Mouse (Mus musculus) adrenal gland, postnatal 36 days (tissue): ENCODE data around the gene Gm5475. TPM values are rescaled to one million over a fixed set of nuclear protein-coding genes. Genes with fewer than 3 reads are reported as not detected.

Experiments
- DNase-seq, 2 experiments: peaks; one replicate each; pipeline ENCODE4 v3.0.0; 2021; ENCODE audit warnings: mixed read lengths in 1 of 2
- total RNA-seq, 2 experiments: library from RNA; stranded (reverse); gene quantifications; 2 replicates each; pipeline ENCODE4 v1.2.3; 2021

Gene Gm5475
- total RNA-seq, 2 experiments from 2014 or later, result not detected

DNA sequence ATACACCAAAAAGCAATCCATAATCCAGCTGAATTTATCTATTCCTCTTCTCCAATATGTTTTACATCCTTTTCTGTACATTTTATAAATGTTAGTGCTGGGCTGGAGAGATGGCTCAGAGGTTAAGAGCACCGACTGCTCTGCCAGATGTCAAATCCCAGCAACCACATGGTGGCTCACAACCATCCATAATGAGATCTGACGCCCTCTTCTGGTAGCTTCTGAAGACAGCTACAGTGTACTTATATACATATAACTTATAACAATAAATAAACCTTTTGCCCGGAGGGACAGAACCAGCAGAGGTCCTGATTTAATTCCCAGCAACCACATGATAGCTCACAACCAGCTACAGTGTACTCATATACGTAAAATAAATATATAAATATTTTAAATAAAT lies 26.6 kb downstream of the Gm5475 start:
- DNase-seq, result no peak

- DNase-seq, result no peak
These were observed 27.5 kb downstream of the Gm5475 start for GRCm38 (mm10) chr15:100449495-100449894.

GRCm38 (mm10) chr15:100451245-100451644 lies 29.3 kb downstream of the Gm5475 start:
- peak in 1 of 2 experiments; percentile 52 for DNase-seq

- no peak for DNase-seq
These were observed 30.5 kb downstream of the Gm5475 start for GRCm38 (mm10) chr15:100452486-100452885.

- DNase-seq, result no peak
These were observed 34.5 kb downstream of the Gm5475 start for GRCm38 (mm10) chr15:100456356-100456991.

DNA sequence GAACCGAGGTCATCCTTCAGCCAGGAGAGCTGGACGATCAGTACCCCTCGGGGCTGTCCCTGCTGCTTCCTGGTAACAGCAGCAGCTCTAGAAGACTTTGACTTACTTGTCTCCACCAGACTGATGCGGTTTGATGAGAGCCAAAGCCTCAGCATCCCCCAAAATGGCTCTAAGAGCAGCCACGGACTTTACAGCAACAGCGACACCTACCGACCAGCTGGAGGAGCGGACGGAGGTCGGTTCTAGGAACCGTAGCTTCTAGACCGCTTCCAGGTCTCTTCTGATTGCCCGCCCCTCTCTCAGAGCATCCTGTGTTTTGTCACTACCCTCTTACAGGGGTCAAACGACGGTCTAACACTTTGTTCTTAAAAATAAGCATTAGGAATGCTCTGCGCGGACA lies 35.4 kb downstream of the Gm5475 start:
- peak; percentile 76 to 78 for DNase-seq

DNA sequence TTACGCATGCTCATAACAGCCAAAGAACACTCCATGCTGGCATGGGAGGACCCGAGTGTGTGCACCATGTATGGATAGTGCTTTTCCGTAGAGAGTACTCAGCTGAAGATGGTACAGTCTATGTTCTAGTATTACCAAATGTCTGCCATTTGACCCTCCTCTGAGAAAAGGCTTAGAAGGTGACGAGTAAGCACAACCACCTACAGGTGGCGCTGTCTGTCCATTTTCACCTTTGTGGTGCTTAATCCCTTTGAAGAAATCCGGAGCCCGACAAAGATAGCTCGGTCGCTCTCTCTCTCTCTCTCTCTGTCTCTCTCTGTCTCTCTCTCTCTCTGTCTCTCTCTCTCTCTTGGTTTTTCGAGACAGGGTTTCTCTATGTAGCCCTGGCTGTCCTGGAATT lies 36.1 kb downstream of the Gm5475 start:
- DNase-seq, result peak; percentile 77 to 85

- DNase-seq, result peak; percentile 62 to 74
These were observed 39.0 kb downstream of the Gm5475 start for GRCm38 (mm10) chr15:100460942-100461341.

GRCm38 (mm10) chr15:100461646-100462045 lies 39.7 kb downstream of the Gm5475 start:
- peak in 1 of 2 experiments; percentile 39 for DNase-seq

- DNase-seq, result peak in 1 of 2 experiments; percentile 25
These were observed 40.1 kb downstream of the Gm5475 start for GRCm38 (mm10) chr15:100462086-100462485.

DNA sequence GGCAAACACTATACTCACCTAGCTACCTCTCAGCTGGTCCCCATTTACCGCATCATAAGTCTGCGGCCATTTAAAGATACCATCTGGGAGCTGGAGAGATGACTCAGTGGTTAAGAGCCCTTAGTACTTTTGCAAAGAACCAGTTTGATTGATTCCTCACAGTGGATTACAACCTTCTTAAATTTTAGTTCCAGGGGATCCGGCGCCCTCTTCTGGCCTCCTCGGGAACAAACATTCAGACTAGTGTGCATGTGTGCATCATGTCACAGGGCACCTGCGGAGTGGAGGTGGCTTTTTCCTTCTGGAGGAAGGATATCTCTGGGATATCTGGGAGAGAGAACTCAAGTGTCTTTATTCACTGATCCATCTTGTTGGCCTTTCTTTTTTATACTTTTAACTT lies 41.8 kb downstream of the Gm5475 start:
- peak; percentile 82 to 83 for DNase-seq

- DNase-seq, result no peak
These were observed 43.5 kb downstream of the Gm5475 start for GRCm38 (mm10) chr15:100465432-100465831.

DNA sequence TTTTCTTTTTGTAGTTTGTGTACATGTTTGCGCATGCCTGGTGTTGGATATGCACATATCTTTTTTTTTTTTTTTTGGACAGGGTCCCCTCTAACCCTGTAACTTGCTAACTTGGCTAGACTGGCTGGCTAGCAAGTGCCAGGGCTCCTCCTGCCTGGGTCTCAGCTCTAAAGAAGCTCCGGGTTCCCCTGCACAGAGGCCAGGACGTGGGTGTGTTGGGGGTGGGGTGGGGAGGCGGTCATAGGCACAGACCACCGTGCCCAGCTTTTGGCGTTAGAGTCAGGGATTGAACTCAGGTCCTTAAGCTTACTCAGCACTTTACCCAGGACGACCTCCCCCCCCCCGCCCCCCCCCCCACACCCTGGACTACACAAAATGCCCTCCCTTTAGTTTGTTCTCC lies 45.8 kb downstream of the Gm5475 start:
- no peak for DNase-seq

DNA sequence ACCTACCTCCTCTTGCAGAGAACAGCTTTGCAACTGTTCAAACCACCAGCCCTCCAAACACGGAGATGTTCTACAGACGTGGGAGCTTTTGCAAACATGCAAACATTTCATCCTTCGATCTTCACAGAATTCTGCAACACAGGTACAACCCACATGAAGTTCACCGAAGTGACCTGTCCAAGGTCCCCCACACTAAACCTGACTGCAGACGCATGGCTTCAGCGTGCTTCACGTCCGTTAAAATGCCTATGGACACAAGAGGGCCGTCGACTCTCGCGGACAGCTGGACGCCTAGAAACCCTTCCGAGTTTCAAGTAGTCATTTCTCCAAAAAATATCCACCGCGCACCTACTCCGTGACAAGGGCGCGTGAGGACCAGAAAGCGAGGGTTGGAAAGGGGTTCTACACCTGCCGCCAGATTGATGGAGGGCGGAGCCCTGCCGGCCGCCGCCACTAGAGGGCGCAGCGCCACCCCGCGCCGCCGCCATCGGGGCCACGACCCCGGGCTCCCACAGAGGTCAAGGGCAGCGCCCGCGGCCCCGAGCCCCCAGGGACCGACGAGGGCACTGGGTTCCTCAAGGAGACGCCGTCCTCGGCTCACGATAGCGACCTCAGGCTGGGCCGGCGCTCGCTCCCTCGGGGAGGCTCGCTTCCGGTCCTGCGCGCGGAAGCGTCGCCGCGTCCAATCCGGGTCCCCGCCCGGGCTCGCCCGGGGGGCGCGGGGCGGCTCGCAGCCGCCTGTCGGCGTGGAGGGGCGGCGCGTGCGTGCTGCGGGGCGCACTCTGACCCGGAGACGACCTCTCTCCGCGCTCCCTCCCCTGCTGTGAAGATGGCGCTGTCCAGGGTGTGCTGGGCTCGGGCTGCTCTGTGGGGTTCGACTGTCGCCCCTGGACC lies 46.6 kb downstream of the Gm5475 start, which contains the start of gene Letmd1:
Letmd1 (plus strand) TSS at position 729 of the 894 bp plus-strand sequence.
- DNase-seq, result peak; percentile 93 to 96

DNA sequence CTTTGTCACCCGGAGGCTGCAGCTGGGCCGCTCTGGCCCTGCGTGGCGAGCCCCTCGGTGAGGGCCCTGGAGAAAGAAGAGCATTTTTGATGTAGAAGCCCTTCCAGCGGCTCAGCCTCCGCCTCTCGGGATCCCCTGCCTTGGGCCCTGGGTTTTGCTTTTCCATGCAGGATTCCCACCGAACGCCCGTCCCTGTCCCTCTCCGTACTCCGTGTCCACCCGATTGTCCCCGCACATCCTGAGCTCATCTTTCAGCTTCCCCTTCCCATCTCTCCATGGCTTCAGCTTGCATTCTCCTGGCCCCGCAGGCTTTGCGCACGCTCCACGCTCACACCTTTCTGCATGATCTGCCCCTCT lies 47.2 kb downstream of the Gm5475 start:
- DNase-seq, result no peak

- DNase-seq, result no peak
These were observed 48.1 kb downstream of the Gm5475 start for GRCm38 (mm10) chr15:100470037-100470436.

GRCm38 (mm10) chr15:100473926-100474503 lies 52.1 kb downstream of the Gm5475 start:
- DNase-seq, result no peak

Other genes with a start within 250 kb of the Gm5475 start
- gene Atf1, start 194.3 kb upstream of the Gm5475 start, total RNA-seq, result 10 to 100 TPM; 49.1 to 75.3 TPM
- not detected for gene Tmprss12, start 141.3 kb upstream of the Gm5475 start, total RNA-seq
- gene Mettl7a1, start 118.0 kb upstream of the Gm5475 start, total RNA-seq, result 100 to 1,000 TPM in 1 of 2 experiments, 10 to 100 TPM in 1; 85.2 to 126 TPM
- gene Mettl7a3, start 87.2 kb upstream of the Gm5475 start, total RNA-seq, result not detected
- gene Methig1, start 69.0 kb upstream of the Gm5475 start, total RNA-seq, result under 1 TPM; 0.36 to 0.56 TPM
- 1 to 10 TPM; 2.0 to 2.2 TPM for gene Mettl7a2, start 68.9 kb upstream of the Gm5475 start, total RNA-seq
- not detected for gene Higd1c, start 57.6 kb upstream of the Gm5475 start, total RNA-seq
- 100 to 1,000 TPM in 1 of 2 experiments, 10 to 100 TPM in 1; 98.5 to 112 TPM for gene Slc11a2, start 2.9 kb downstream of the Gm5475 start, total RNA-seq
- 100 to 1,000 TPM; 138 to 150 TPM for gene Letmd1, start 46.9 kb downstream of the Gm5475 start, total RNA-seq
- 1 to 10 TPM; 5.4 to 5.8 TPM for gene Csrnp2, start 73.3 kb downstream of the Gm5475 start, total RNA-seq
- gene Tfcp2, start 129.9 kb downstream of the Gm5475 start, total RNA-seq, result 10 to 100 TPM; 17.6 to 20.0 TPM
- 10 to 100 TPM; 12.4 to 15.8 TPM for gene Pou6f1, start 177.8 kb downstream of the Gm5475 start, total RNA-seq
- gene Dazap2, start 193.2 kb downstream of the Gm5475 start, total RNA-seq, result 100 to 1,000 TPM; 188 to 248 TPM
- 10 to 100 TPM; 37.5 to 49.6 TPM for gene Smagp, start 214.8 kb downstream of the Gm5475 start, total RNA-seq
- 1 to 10 TPM; 1.8 to 3.2 TPM for gene Bin2, start 247.4 kb downstream of the Gm5475 start, total RNA-seq